Mouse (Mus musculus) urinary bladder, postnatal 14 days (tissue): ENCODE data around the gene Tescl.

Source experiments
- DNase-seq: peaks from one replicate; pipeline ENCODE4 v3.0.0; 2021; ENCODE audit warnings: low spot score

The Tescl gene

GRCm38 (mm10) chr7:24363228-24363627, 29.5 kb upstream of the Tescl start:
- peak; percentile 50 for DNase-seq

- no peak for DNase-seq
Measured at GRCm38 (mm10) chr7:24361001-24361400, 27.3 kb upstream of the Tescl start.

- no peak for DNase-seq
Measured at GRCm38 (mm10) chr7:24359269-24359668, 25.5 kb upstream of the Tescl start.

GRCm38 (mm10) chr7:24357899-24358298, 24.2 kb upstream of the Tescl start:
- DNase-seq, result no peak

GRCm38 (mm10) chr7:24356081-24356480, 22.3 kb upstream of the Tescl start:
- no peak for DNase-seq

- DNase-seq, result no peak
Measured at GRCm38 (mm10) chr7:24355646-24356045, 21.9 kb upstream of the Tescl start.

GRCm38 (mm10) chr7:24348896-24349295, 15.2 kb upstream of the Tescl start, which contains the start of gene Lypd5:
TSS of gene Lypd5 (plus strand) at chr7:24349196.
- no peak for DNase-seq

- no peak for DNase-seq
Measured at GRCm38 (mm10) chr7:24346444-24346843, 12.7 kb upstream of the Tescl start.

- DNase-seq, result no peak
Measured at GRCm38 (mm10) chr7:24343701-24344272, 10.1 kb upstream of the Tescl start.

GRCm38 (mm10) chr7:24338241-24338640, 4.5 kb upstream of the Tescl start:
- no peak for DNase-seq

GRCm38 (mm10) chr7:24335699-24336309, 2.1 kb upstream of the Tescl start:
- DNase-seq, result peak; percentile 84

GRCm38 (mm10) chr7:24327281-24327975, 6.3 kb downstream of the Tescl start:
- DNase-seq, result no peak

- no peak for DNase-seq
Measured at GRCm38 (mm10) chr7:24326273-24327135, 7.2 kb downstream of the Tescl start.

GRCm38 (mm10) chr7:24325675-24326128, 8.0 kb downstream of the Tescl start:
- no peak for DNase-seq

GRCm38 (mm10) chr7:24325197-24325596, 8.5 kb downstream of the Tescl start:
- no peak for DNase-seq

- DNase-seq, result no peak
Measured at GRCm38 (mm10) chr7:24322593-24322992, 11.1 kb downstream of the Tescl start.

GRCm38 (mm10) chr7:24318942-24319341, 14.8 kb downstream of the Tescl start:
- peak; percentile 53 for DNase-seq

- DNase-seq, result peak; percentile 95
Measured at GRCm38 (mm10) chr7:24316567-24317092, 17.1 kb downstream of the Tescl start, which contains the start of gene Zfp94. TSS of gene Zfp94 (minus strand) at chr7:24316666.

GRCm38 (mm10) chr7:24315726-24316566, 17.8 kb downstream of the Tescl start:
- DNase-seq, result no peak

GRCm38 (mm10) chr7:24300771-24301282, 32.9 kb downstream of the Tescl start, which contains the start of gene Zfp61:
TSS of gene Zfp61 (minus strand) at chr7:24301232.
- peak; percentile 24 for DNase-seq
